Mouse (Mus musculus): ENCODE results near the gene Otop2. TPM values are rescaled to one million over a fixed set of nuclear protein-coding genes. Genes with fewer than 3 reads are reported as not detected.

Otop2 gene
- not detected in 2 replicates for total RNA-seq (2017)

DNA sequence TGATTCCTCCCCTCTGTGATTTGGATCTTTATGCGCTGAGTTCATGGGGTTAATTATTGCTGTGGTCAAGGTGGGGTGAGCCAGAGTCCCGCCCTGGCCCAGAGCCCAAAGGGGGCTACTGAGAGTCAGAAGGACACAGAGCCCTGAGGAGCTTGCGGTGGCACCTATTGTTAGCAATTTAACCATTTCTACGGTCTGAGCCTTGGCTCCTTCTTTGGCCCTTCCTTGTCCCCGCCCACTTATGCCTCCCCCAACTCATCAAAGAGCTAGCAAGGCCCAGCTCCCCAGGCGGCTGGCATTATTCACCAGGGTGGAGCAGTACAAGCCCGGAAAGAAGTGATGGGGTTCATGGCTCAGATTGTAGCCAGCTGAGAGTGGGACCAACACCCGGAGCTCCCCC is at the start of gene Otop2:
Gene Otop2, plus strand, starts transcription at position 301 of the 400 bp plus-strand sequence.
- ATAC-seq (ENCODE audit: extremely low read depth, insufficient number of reproducible peaks, low FRiP score, poor library complexity, severe bottlenecking) = no peak

DNA sequence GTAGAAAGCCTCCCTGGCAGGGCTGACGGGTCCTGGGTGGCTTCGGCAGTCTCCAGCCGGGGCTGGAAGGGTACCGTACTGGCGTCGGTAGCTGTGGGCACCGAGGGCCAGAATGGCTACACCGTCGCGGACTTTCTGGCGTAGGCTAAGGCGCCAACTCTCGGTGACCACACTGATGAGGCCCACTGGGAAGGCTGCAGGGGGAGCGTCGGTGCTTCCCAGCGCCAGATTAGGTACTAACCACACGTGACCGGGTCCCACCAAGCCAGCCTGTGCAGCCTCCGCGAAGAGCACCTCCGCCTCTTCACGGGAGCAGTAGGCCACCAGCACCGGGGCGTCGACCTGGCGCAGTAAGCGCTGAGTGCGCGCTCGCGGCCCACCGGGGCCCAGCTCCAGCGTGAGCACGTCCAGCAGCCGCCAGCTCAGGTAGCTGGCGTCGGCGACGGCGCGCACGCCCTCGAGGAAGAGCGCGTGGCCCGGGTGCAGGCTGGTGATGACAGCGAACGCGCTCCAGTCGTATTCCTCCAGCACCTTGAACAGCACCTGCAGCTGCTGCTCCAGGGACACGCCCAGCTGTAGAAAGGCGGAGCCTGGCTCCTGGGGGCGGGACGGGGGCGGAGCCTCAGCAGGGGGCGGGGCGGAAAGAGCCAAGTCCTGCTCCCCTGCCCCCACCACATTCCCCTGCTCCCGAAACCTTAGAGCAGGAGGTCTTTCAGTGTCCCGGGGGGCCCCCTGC is 49.0 kb upstream of the Otop2 start:
- ATAC-seq (ENCODE audit: extremely low read depth, insufficient number of reproducible peaks, low FRiP score, poor library complexity, severe bottlenecking) = no peak

DNA sequence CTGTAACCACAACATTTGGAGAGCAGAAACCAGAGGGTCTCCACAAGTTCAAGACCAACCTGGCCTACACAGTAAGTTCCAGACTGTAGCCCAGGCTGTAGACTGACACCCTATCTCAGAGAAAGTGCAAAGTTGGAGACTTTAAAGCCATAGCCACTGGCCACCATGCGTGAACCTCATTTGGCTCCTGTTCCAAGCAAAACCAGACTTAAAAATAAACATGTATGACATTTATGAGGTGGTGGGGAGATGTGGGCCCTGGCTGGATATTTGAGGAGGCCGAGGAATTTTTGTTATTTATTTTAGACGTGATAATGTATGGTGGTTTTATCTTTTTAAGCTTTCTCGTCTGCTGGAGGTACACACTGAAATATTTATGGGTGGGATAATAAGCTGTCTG is 47.8 kb upstream of the Otop2 start:
- no peak for ATAC-seq (ENCODE audit: extremely low read depth, insufficient number of reproducible peaks, low FRiP score, poor library complexity, severe bottlenecking)

DNA sequence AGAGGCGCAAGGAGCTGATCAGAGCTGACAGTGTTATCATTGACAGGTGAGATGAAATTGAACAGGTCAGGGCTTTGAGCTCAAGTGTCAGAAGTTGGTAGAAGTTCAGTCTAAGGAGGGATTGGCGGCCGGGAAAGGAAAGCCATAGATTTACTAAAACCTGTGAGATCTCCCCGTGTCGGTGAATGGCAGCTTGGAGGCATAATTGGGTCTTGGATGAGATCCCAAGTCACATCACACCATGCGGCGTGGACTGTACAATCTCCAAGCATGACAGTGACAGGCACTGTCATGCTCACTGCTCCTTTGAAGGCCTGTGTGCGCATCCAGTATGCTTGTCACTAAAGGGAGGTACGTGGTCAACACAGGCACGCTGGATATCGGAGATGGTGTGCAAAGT is 44.0 kb upstream of the Otop2 start:
- no peak for ATAC-seq (ENCODE audit: extremely low read depth, insufficient number of reproducible peaks, low FRiP score, poor library complexity, severe bottlenecking)

DNA sequence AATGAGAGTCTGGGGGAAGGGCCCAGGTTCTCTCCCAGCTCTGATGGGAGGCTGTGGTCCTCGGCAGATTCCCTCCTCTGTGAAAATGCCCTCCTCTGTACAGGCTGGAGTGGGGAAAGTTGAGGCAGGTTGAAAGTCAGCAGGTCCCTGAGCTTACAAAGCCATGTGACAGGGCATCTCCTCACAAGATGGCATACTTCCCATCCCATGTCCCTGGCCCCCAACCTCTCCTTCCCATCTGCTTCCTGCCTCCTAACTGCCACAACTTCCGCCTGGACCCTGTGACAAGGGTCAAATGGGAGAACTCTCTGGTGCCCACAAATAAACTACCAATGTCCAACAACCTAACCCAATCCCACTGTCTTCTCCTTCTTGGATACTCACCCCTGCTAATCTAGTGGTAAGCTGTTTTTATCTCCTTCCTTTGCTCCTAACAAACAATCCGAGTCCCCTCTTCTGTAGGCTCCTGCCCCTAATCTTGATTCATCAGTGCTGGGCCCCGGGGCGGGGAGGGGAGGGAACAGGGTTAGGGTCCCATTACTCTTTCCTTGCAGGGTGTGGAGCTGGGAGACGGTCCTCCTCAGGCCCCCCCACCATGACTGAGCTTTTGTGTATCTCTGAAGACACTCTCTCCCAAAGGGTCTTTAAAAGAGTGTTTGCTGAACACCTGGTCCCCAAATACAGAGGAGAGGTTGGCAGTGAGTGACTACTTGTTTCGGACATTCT is 42.7 kb upstream of the Otop2 start:
- ATAC-seq (ENCODE audit: extremely low read depth, insufficient number of reproducible peaks, low FRiP score, poor library complexity, severe bottlenecking) = no peak

DNA sequence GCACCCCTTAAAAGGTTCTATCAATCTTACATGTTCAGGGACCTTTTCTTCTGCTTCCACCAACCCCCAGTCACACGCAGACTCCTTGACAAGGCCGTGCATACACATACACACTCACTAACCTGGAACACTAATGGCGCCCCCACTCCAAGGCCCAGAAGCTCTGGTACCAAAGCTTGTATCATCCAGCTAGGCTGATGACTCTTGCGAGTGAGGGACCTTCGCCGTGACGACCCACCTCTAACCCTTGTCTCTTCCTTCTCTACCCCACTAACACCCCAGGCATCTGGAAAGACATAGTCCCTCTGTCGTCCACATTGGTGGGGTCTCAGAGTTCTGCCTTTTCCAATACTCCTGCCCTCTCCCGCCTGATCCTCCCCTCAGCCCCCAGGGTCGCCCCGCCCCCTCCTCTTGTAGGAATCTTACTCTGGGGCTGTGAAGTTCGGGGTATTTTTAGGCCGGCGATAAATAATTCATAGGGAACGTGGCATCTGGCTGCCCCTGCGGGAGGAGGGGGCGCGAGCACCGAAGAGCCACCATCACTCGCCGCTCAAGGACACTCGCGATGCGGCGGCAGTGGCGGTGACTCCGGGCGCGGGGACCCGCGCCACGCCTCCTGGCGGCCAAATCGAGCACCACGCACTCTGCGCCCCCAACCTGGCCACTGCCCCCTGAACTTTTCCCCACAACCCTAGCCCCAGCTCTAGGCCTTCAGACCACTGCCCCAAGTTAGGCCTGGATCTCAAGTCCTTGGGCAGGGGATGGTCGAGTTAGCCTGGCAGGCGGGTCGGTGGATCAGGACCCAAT is 41.9 kb upstream of the Otop2 start:
- ATAC-seq (ENCODE audit: extremely low read depth, insufficient number of reproducible peaks, low FRiP score, poor library complexity, severe bottlenecking) = no peak

DNA sequence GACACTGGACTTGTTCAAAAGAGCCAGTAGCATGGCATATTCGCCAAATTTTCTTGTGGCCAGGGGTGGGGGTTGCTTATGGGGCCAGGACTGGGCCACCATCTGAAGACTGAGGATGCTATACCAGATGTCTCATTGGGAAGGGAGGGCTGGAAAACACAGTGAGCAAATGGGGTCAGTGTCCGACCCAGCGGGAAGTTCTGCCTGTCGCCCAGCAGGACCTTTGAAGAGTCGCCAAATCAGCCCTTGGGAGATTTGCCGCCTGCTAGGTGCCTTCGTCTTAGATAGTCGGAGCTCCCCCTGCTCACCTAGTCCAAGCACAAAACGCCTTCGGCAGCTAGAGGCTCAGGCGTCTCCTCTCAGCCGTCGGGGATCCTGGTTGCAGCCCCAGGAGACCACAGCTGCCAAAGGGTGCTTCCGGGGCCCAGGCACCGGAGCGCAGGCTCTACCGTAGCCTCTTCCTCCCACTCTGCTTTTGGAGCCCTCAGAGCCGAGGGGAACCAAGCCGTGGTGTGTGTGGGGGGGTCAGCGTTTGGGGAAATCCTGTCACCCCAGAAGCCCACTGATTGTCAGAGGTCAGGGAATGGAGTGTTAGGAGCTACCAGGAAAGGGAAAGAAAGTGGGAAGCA is 41.1 kb upstream of the Otop2 start:
- ATAC-seq (ENCODE audit: extremely low read depth, insufficient number of reproducible peaks, low FRiP score, poor library complexity, severe bottlenecking) = no peak

DNA sequence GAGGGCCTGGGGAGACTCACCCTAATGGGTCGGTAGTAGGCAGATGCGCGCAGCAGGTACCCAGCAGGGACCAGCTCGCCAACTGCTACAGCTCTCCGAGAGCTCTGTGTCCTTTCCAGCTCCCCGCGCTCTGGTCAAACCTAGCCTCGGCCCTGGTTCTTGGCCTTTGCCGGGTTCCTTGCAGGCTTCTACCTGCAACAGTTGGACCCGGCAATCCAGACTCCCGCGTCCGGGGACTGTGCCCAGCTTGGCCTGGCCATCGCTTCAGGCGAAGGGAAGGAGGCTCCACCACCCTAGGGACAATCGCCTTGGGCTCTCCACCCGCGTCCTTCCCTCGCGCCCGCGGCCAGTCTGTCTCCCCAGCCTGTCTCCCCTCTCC is 40.6 kb upstream of the Otop2 start:
- no peak for ATAC-seq (ENCODE audit: extremely low read depth, insufficient number of reproducible peaks, low FRiP score, poor library complexity, severe bottlenecking)

DNA sequence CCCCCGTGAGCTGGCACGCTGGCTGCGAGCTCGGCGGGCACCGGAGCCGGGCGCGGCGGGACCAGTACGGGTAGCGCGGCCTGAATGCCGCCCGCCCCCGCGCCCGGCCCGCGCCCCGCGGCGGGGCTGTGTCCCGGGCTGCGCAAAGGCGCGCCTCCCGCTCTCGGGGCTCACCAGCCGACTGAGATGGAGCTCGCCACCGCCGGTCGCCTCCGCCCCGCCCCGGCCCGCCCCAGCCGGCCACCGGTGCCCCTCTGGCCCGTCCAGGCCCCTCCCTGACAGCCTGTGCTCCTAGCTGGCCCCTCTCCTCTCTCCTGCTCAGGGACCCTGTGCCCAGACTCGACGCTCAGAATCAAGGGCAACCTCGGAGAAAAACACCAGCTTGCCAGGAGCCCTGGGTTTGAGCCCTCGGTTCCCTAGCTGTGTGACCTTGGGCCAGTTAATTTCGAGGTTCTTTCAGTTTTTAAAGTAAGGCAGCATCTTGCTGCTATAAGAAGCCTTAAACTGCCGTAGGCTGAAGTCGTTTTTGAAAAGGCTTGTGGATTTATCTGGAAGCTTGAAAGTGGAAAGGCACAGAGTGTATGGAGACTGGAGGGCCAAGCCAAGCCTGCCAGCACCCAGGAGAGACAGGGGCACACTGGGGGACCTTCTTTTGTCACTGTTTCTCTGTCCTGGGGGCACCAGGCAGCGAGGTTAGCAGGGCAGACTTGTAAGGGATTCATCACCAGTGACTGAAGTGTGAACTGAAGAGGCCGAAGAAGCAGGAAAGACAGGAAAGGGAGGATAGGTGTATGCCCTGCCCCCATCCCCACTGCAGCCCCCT is 39.7 kb upstream of the Otop2 start, which contains the start of gene Grin2c:
Gene Grin2c, minus strand, starts transcription at position 183 of the 823 bp plus-strand sequence.
- ATAC-seq (ENCODE audit: extremely low read depth, insufficient number of reproducible peaks, low FRiP score, poor library complexity, severe bottlenecking) = no peak

DNA sequence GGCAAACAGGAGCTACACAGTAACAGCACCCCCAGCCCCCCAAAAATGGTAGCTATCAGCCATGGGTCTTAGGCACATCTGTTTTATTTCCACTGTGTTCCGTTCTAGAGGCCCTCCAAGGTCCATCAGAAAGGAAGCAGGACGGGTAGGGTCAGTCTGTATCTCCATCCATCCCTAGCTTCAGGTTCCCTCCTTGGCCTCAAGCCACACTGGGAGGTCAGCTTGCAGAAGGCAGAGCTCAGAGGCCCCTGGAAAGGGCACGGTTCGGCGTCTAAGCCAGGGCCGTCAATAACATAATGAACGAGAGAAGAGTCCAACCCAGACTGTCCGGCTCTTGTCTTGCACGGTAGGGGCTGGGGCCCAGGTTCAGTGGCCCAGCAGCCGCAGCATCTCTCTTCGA is 39.0 kb upstream of the Otop2 start:
- ATAC-seq (ENCODE audit: extremely low read depth, insufficient number of reproducible peaks, low FRiP score, poor library complexity, severe bottlenecking) = no peak

DNA sequence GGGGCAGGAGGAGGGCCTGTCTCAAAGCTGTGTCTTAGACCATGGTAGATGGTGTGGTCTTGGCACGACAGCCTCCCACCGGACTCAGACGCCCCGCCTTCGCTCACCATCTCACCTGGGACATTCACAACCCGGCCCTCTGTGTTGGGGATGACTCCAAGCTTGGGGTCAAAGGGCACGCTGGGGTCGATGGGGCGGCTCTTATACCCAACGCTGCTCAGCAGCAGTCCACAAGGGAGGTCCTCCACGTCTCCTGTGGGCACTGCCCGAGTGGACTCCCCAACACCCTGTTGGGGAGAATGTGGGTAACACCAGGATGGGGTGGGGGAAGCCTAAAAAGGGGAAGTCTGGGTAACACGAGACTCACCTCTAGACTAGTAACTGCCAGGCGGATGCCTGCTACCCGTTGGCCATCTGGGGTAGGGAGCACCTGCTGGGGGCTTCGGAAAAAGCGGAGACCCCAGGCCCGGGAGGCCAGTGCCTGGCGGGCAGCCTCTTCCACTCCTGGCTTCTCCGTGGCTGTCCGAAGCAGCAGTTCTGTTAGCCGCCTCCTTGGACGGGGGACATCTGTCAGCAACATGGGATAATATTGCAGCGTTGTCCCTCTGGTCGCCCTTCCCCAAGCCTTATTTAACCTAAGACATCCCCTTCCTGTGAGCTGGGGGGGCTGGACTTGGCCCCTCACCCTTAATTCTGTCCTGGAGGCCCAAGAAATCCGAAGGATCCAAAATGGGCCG is 37.5 kb upstream of the Otop2 start:
- no peak for ATAC-seq (ENCODE audit: extremely low read depth, insufficient number of reproducible peaks, low FRiP score, poor library complexity, severe bottlenecking)

DNA sequence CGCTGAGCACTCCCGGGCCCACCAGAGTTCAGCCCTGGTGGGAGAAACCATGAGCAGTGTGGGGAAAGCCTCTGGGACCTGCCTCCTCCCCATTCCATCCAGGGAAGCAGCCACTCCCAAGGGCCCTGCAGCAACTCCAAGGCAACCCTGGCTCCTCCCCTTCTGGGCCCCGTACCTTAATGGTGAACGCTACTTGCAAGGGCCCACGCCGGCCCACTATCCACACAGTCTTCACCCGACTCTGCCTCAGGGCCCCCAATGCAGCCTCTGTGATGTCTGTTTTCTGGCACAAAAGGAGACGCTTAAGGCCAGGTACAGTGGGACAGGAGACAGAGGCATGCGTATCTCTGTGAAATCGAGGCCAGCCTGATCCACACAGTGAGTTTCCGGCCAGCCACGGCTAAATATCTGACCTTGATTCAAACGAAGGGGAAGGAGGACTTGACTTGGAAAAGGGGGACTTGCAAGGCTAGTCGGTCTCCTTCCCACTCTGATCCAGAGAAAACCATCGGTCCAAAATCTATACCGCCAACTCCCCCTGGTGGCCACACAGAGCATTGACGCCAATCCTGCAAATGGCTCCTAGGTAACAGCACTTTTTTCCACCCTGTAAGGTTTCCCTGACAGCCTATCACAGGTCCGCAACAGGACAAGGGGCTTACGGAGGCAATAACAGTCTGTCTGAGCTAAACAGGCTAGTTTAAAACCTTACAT is 36.7 kb upstream of the Otop2 start:
- no peak for ATAC-seq (ENCODE audit: extremely low read depth, insufficient number of reproducible peaks, low FRiP score, poor library complexity, severe bottlenecking)

DNA sequence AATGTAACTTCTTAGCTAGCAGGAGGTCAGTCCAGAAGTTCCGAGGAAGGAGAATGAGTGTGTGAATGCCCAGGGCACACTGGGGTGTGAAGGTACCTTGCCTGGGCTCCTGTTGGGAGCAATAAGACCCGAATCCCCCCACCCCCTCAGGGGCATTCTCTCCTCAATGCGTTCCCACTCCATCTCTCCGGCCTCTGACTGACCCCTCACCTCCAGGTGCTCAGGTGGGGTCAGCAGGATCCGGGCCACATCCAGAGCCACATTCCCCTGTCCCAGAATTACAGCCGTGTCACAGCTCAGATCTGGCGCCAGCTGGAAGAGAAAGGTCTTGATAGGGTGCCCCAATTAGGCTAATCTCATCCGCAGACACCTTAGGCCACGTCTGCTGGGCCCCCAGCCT is 35.9 kb upstream of the Otop2 start:
- no peak for ATAC-seq (ENCODE audit: extremely low read depth, insufficient number of reproducible peaks, low FRiP score, poor library complexity, severe bottlenecking)

DNA sequence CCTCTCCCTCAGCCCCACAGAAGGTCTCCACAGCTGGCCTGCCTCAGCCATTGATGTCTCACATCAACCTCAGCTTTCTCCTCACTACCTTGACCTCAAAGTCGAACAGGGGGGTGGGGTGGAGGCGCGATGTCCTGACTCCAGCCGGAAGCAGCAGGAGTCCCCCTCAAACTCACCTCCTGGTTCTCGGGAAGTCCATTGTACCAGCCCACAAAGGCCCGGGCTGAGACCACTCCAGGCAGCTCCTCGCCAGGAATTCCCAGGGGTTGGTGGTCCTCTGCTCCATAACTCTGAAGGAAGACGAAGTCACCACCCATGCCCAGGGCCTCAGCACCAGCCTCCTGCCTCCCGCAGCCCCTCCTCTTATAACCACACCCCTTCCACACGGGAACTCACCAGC is 35.5 kb upstream of the Otop2 start:
- no peak for ATAC-seq (ENCODE audit: extremely low read depth, insufficient number of reproducible peaks, low FRiP score, poor library complexity, severe bottlenecking)

DNA sequence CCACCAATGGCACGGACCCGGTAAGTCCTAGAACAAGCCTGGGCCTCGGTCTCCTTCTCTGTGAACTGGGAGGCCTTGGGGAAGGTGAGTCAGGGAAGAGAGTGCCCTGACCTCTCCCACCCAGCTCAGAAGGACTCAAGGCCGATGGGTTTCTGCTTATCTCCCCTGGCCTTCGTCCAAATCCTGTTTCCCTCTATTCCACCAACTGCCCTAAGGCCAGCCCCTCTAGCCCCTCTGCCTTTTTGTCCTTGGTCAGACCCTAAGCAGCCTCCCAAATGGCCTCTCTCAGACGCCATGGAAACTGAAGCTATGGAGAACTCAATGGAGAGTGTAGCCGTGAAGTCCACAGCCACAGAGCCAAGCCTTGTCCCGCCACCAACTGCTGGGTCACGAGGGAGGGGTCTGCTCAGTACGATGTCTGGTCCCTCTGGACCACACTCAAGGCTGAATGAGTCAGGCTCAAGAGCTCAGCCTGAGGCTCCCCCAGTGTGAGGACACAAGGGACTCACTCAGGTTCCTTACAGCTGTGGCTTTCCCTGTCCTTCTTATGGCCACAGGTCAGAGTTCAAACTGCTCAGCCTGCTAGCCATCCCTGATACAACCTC is 34.0 kb upstream of the Otop2 start:
- no peak for ATAC-seq (ENCODE audit: extremely low read depth, insufficient number of reproducible peaks, low FRiP score, poor library complexity, severe bottlenecking)

DNA sequence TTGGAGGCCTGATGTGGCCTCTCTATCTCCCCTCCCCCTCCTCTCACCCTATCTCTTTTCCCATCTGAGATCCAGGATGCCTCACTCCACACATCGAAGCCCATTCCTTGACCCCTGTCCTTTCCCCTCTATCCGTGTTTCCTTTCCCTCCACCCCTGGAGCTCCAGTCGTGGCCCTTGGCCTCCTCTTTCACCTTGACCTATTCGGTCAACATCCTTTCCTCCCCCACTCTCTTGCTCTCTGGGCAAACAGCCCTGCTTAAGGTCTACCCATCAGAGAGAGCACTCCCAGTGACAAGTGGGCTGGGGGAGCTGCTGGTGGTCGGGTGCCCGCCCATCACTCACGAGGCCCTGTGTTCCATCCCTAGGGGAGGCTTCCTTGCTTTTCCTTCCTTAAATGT is 33.2 kb upstream of the Otop2 start:
- ATAC-seq (ENCODE audit: extremely low read depth, insufficient number of reproducible peaks, low FRiP score, poor library complexity, severe bottlenecking) = no peak

DNA sequence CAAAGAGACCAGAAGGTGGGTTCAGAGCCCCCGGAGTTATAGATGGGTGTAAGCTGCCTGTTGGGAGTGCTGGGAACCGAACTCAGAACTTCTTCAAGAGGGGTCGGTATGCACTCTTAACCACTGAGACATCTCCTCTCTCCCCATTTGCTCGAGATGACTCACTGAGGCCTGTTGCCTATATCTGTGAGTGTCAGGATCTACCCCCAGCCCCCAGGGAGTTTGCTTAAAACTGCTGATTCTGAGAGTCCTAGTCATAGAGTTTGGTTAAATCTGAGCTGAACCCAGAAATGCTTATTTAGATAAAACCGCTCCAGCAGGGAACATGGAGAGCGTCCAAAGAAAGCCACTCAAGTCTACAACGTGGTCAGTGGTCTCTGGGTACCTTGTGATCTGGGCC is 32.8 kb upstream of the Otop2 start:
- ATAC-seq (ENCODE audit: extremely low read depth, insufficient number of reproducible peaks, low FRiP score, poor library complexity, severe bottlenecking) = no peak

Data from neutrophil, adult 5-6 weeks (primary cell).